Mouse (Mus musculus): ENCODE results near the gene Ly86. TPM values are rescaled to one million over a fixed set of nuclear protein-coding genes. Genes with fewer than 3 reads are reported as not detected.

Gene Ly86
- polyA plus RNA-seq, 1 experiment from 2014 or later, result 16.0 TPM

- H3K36me3 ChIP-seq (ENCODE audit: control insufficient read depth, insufficient read depth, low read length), result no peaks in the 10 kb centered on the region
- H3K27ac ChIP-seq (ENCODE audit: low read length), result peak overlapping the region; percentile 94
- peaks cover 79% of the 10 kb centered on the region for H3K4me1 ChIP-seq (replicated peaks; ENCODE audit: control insufficient read depth, insufficient read depth, low read length)
- no peak for ATAC-seq (ENCODE audit: low read depth)
- no peak overlapping the region for H3K4me3 ChIP-seq (ENCODE audit: low read length)
- H3K9me3 ChIP-seq (ENCODE audit: control insufficient read depth, low read length), result no peaks in the 10 kb centered on the region
- H3K27me3 ChIP-seq (ENCODE audit: control insufficient read depth, insufficient read depth, low read depth, low read length), result no peaks in the 10 kb centered on the region
- WGBS, result 53% methylated on average over 3 of the region's 3 CpGs
- H3K4me2 ChIP-seq (ENCODE audit: low read depth, low read length), result no peak overlapping the region
- no peak overlapping the region for H3K9ac ChIP-seq (ENCODE audit: low read length)
Measured at GRCm38 (mm10) chr13:37455561-37455960, 110.6 kb downstream of the Ly86 start.

GRCm38 (mm10) chr13:37457007-37457827 is 112.2 kb downstream of the Ly86 start:
- no peaks in the 10 kb centered on the region for H3K27me3 ChIP-seq (ENCODE audit: control insufficient read depth, insufficient read depth, low read depth, low read length)
- 0 out of 2 replicates have a peak overlapping the region, but pooled peaks have one; percentile 1 for H3K4me2 ChIP-seq (ENCODE audit: low read depth, low read length)
- 12% methylated on average over 11 of the region's 11 CpGs for WGBS
- ATAC-seq (ENCODE audit: low read depth), result peak; percentile 85
- H3K36me3 ChIP-seq (ENCODE audit: control insufficient read depth, insufficient read depth, low read length), result no peaks in the 10 kb centered on the region
- H3K9ac ChIP-seq (ENCODE audit: low read length), result peak overlapping the region; percentile 12; the same call in 1 of the 2 replicates
- H3K4me1 ChIP-seq (replicated peaks; ENCODE audit: control insufficient read depth, insufficient read depth, low read length), result peaks cover 82% of the 10 kb centered on the region
- no peak overlapping the region for H3K4me3 ChIP-seq (ENCODE audit: low read length)
- peak overlapping the region; percentile 94 for H3K27ac ChIP-seq (ENCODE audit: low read length)
- no peaks in the 10 kb centered on the region for H3K9me3 ChIP-seq (ENCODE audit: control insufficient read depth, low read length)

- WGBS, result 83% methylated on average over 5 of the region's 5 CpGs
- Histone ChIP-seq H3K27me3 (ENCODE audit: control insufficient read depth, insufficient read depth, low read depth, low read length) (no peaks in the 10 kb centered on the region), H3K4me2 (ENCODE audit: low read depth, low read length) (no peak overlapping the region), H3K4me3 (ENCODE audit: low read length) (no peak overlapping the region), H3K4me1 (replicated peaks; ENCODE audit: control insufficient read depth, insufficient read depth, low read length) (peaks cover 70% of the 10 kb centered on the region), H3K9me3 (ENCODE audit: control insufficient read depth, low read length) (no peaks in the 10 kb centered on the region), H3K36me3 (ENCODE audit: control insufficient read depth, insufficient read depth, low read length) (no peaks in the 10 kb centered on the region), H3K27ac (ENCODE audit: low read length) (no peak overlapping the region; the same call in 1 of the 2 replicates), H3K9ac (ENCODE audit: low read length) (no peak overlapping the region)
- no peak for ATAC-seq (ENCODE audit: low read depth)
Measured at GRCm38 (mm10) chr13:37458557-37458956, 113.5 kb downstream of the Ly86 start.

- 78% methylated on average over 10 of the region's 10 CpGs for WGBS
- Histone ChIP-seq H3K4me1 (replicated peaks; ENCODE audit: control insufficient read depth, insufficient read depth, low read length) (peaks cover 66% of the 10 kb centered on the region), H3K27me3 (ENCODE audit: control insufficient read depth, insufficient read depth, low read depth, low read length) (no peaks in the 10 kb centered on the region), H3K27ac (ENCODE audit: low read length) (peak overlapping the region; percentile 87), H3K9ac (ENCODE audit: low read length) (no peak overlapping the region), H3K4me2 (ENCODE audit: low read depth, low read length) (no peak overlapping the region), H3K9me3 (ENCODE audit: control insufficient read depth, low read length) (no peaks in the 10 kb centered on the region), H3K36me3 (ENCODE audit: control insufficient read depth, insufficient read depth, low read length) (no peaks in the 10 kb centered on the region), H3K4me3 (ENCODE audit: low read length) (no peak overlapping the region)
- no peak for ATAC-seq (ENCODE audit: low read depth)
Measured at GRCm38 (mm10) chr13:37459022-37459421, 114.0 kb downstream of the Ly86 start.

- WGBS, result 40% methylated on average over 28 of the region's 28 CpGs
- Histone ChIP-seq H3K9me3 (ENCODE audit: control insufficient read depth, low read length) (no peaks in the 10 kb centered on the region), H3K9ac (ENCODE audit: low read length) (peak overlapping the region; percentile 1; the same call in 1 of the 2 replicates), H3K4me2 (ENCODE audit: low read depth, low read length) (no peak overlapping the region), H3K27ac (ENCODE audit: low read length) (peak overlapping the region; percentile 87), H3K36me3 (ENCODE audit: control insufficient read depth, insufficient read depth, low read length) (no peaks in the 10 kb centered on the region), H3K4me3 (ENCODE audit: low read length) (no peak overlapping the region), H3K4me1 (replicated peaks; ENCODE audit: control insufficient read depth, insufficient read depth, low read length) (peaks cover 57% of the 10 kb centered on the region), H3K27me3 (ENCODE audit: control insufficient read depth, insufficient read depth, low read depth, low read length) (no peaks in the 10 kb centered on the region)
- peak; percentile 58 for ATAC-seq (ENCODE audit: low read depth)
Measured at GRCm38 (mm10) chr13:37459957-37460930, 115.2 kb downstream of the Ly86 start.

GRCm38 (mm10) chr13:37462049-37462702 is 117.2 kb downstream of the Ly86 start:
- peak overlapping the region; percentile 28 for H3K27ac ChIP-seq (ENCODE audit: low read length)
- no peak overlapping the region for H3K4me2 ChIP-seq (ENCODE audit: low read depth, low read length)
- H3K9ac ChIP-seq (ENCODE audit: low read length), result no peak overlapping the region
- H3K4me1 ChIP-seq (replicated peaks; ENCODE audit: control insufficient read depth, insufficient read depth, low read length), result peaks cover 42% of the 10 kb centered on the region
- no peaks in the 10 kb centered on the region for H3K27me3 ChIP-seq (ENCODE audit: control insufficient read depth, insufficient read depth, low read depth, low read length)
- no peaks in the 10 kb centered on the region for H3K36me3 ChIP-seq (ENCODE audit: control insufficient read depth, insufficient read depth, low read length)
- 75% methylated on average over 12 of the region's 12 CpGs for whole genome bisulfite sequencing
- ATAC-seq (ENCODE audit: low read depth), result no peak; the same call in 1 of the 2 replicates
- H3K4me3 ChIP-seq (ENCODE audit: low read length), result no peak overlapping the region
- no peaks in the 10 kb centered on the region for H3K9me3 ChIP-seq (ENCODE audit: control insufficient read depth, low read length)

- H3K4me1 ChIP-seq (replicated peaks; ENCODE audit: control insufficient read depth, insufficient read depth, low read length), result peaks cover 38% of the 10 kb centered on the region
- no peaks in the 10 kb centered on the region for H3K9me3 ChIP-seq (ENCODE audit: control insufficient read depth, low read length)
- 72% methylated on average over 6 of the region's 6 CpGs for WGBS
Measured at GRCm38 (mm10) chr13:37465710-37466109, 120.7 kb downstream of the Ly86 start.

GRCm38 (mm10) chr13:37467795-37468194 is 122.8 kb downstream of the Ly86 start:
- Histone ChIP-seq H3K4me1 (replicated peaks; ENCODE audit: control insufficient read depth, insufficient read depth, low read length) (peaks cover 26% of the 10 kb centered on the region), H3K27me3 (ENCODE audit: control insufficient read depth, insufficient read depth, low read depth, low read length) (no peaks in the 10 kb centered on the region), H3K9me3 (ENCODE audit: control insufficient read depth, low read length) (no peaks in the 10 kb centered on the region), H3K4me2 (ENCODE audit: low read depth, low read length) (peak overlapping the region; percentile 43), H3K27ac (ENCODE audit: low read length) (peak overlapping the region; percentile 100), H3K9ac (ENCODE audit: low read length) (peak overlapping the region; percentile 67), H3K36me3 (ENCODE audit: control insufficient read depth, insufficient read depth, low read length) (no peaks in the 10 kb centered on the region), H3K4me3 (ENCODE audit: low read length) (peak overlapping the region; percentile 9; the same call in 1 of the 2 replicates)
- WGBS, result 6% methylated on average over 8 of the region's 8 CpGs
- ATAC-seq (ENCODE audit: low read depth), result peak; percentile 84

More at GRCm38 (mm10) chr13:37465710-37466109, 120.7 kb downstream of the Ly86 start:
- Histone ChIP-seq H3K4me2 (ENCODE audit: low read depth, low read length) (no peak overlapping the region), H3K4me3 (ENCODE audit: low read length) (no peak overlapping the region), H3K36me3 (ENCODE audit: control insufficient read depth, insufficient read depth, low read length) (no peaks in the 10 kb centered on the region), H3K27me3 (ENCODE audit: control insufficient read depth, insufficient read depth, low read depth, low read length) (no peaks in the 10 kb centered on the region), H3K9ac (ENCODE audit: low read length) (no peak overlapping the region), H3K27ac (ENCODE audit: low read length) (no peak overlapping the region)
- no peak for ATAC-seq (ENCODE audit: low read depth)
